Mouse (Mus musculus) lung, postnatal 10 days (tissue): ENCODE measurements around the gene Cul4a.
"Not testable (repeated sequence)": the region's sequence is repeated elsewhere in the genome, so short reads cannot be mapped to it uniquely, and the experiment has no call there.

Experiments used
- DNase-seq: peaks from one replicate; pipeline ENCODE4 v3.0.0; 2021

The Cul4a gene

DNA sequence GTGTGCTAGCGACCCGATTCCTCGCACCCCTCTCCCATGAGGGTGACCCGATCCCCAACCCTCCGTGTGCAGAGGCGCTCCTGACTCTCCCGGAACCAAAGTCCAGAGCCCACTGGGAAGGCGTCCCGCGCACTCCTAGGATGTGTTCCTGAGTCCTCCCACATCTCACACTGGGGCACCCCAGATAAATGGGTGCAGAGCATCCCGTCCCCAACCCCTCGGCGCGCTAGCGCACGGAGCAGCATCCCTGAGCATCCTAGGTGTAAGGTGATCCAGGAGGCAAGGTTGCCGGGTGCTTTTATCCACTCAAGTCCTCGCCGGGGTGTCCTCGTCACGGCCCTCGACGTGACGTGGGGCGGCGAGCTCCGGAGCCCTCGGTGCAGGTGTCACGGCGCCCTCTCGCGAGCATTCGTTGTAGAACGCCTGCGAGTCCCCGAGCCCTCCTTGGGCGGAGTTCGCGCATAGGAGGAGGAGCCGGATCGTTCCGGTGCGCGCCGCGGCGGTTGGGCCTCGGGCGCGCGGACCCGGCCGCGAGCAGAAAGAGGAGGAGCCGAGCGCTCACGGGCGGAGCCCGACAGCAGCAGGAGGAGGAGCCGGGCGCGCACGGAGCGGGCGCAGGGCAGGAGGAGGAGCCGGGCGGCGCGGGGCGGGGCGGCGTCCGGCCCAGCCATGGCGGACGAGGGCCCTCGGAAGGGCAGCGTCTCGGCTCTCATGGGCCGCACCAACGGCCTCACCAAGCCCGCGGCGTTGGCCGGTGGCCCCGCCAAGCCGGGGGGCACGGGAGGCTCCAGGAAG is at the start of gene Cul4a, which contains the start of gene Pcid2:
Cul4a (plus strand) TSS at position 535 of the 795 bp plus-strand sequence.
Pcid2 (minus strand) TSS at position 373 of the 795 bp plus-strand sequence.
- peak; percentile 98 for DNase-seq

DNA sequence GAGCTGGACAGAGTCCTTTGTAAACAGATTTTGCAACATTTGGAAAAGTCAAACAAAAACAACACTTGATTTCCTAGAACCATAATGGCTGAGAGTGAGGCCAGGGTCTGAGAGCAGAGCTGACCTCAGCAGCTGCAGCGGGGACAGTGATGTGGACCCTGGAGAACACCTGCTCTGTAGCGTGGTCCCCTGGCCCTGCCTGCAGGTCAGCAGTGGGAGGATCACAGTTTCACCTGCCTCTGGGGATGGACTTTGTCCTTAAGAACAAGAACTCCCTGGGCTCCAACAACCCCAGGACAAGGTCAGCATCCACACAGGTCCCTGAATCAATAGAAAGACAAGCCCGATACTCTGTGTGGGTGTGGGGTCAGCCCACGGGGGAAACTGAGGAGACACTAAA is 48.1 kb upstream of the Cul4a start:
- DNase-seq = no peak

DNA sequence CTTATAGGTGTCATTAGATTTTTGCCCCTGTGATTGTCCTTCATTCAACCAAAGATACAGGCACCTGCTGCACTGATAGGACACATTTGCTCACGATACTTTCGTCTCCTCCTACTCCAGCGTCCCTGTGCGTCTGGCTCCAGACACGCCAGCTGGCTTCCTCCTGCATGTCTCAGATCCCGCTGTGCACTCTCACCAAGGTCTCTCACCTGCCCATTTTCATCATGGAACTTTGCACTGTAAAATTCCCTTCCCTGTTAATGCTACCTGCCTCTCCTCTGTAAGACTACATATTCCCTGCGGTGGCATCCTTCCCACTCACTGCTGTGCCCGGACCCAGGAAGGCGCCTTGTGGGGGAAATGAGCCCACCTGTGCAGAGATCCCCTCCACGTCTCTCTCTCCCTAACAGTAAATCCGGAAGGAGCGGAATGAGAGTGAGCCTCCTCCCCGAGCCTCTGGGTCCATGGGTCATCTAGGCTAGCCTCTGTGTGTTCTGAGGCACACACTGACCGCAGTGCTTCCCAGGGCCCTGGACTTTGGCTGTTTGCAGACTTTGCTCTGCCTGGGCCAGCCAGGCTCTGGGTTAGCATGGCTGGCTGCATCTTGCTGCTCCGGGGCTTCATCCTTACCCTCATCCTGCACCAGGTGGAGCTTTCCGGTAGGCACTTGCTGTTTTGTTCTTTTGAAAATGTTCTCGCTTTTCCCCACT is 44.8 kb upstream of the Cul4a start, which contains the start of gene Proz:
Proz (plus strand) TSS at position 474 of the 710 bp plus-strand sequence.
- DNase-seq = no peak

DNA sequence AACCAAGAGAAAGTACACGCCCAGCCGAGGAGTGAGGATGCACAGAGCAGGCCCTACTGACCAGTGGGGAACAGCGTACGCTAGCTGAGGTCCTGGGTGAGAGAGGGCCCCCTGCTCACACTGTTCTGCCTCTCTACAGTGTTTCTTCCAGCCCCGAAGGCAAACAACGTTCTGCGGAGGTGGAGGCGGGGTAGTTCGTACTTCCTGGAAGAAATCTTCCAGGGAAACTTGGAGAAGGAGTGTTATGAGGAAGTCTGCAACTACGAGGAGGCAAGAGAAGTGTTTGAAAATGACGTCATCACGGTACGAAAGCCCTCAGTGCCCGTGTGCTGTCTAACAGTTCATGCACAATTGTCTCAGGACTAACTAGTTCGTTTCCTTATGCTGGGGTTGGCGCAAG is 42.3 kb upstream of the Cul4a start:
- DNase-seq = peak; percentile 33

DNA sequence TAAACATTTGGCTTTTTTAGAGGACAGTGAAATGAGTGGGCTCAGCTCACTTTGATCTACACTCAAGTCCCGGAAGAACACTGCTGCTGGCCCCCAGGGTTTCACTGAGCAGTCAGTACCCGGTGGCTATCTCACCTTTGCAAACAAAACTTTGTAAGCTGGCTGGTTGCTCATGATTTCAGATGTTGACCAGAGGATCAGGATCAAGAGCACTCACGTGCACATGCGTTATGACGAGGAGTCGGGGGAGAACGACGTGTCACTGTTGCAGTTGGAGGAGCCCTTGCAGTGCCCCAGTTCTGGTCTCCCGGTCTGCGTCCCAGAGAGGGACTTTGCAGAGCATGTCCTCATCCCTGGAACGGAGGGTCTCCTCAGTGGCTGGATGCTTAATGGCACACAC is 32.2 kb upstream of the Cul4a start:
- no peak for DNase-seq

DNA sequence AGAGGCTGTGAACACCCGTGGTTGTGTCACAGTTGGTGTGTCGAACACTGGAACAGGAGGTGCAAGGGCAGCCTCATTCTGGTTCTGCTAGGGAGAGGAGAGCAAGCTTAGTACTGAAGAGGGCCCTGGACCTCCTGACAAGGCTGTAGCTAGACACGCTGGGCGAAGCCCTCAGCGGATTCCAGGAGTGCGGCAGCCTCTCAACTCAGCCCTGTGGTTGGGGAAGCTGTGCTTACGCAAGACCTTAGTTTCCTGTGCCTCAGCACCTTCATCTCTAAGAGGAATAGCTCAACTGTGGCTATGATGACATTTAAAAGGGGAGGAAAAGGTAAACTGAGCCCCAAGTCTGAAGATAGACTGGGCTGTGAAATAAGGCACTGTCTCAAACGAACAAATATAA is 30.4 kb upstream of the Cul4a start:
- DNase-seq = peak; percentile 27

DNA sequence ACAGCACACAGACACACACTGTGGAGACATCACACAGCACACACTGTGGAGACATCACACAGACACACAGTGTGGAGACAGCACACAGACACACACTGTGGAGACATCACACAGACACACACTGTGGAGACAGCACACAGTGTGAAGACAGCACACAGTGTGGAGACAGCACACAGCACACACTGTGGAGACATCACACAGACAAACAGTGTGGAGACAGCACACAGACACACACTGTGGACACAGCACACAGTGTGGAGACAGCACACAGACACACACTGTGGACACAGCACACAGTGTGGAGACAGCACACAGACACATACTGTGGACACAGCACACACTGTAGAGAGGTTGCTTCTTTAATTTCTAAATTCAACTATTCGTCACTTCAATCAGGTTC is 29.8 kb upstream of the Cul4a start:
- not testable (repeated sequence) for DNase-seq

DNA sequence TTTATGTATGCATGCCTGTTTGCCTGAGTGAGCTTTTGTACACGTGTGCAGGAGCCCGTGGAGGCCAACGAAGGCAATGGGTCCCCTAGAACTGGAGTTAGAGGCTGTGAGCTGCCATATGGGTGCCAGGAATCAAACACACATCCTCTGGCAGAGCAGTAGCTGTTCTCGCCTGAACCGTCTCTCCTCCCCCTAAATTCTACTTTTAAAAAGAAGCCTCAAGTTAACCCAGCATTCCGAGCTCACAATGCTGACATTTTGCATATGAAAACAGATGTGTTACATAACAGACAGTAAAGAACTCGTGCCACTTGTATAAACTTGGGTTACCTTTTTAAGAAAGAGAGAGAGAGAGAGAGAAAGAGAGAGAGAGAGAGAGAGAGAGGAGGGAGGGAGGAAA is 27.9 kb upstream of the Cul4a start:
- DNase-seq = no peak

DNA sequence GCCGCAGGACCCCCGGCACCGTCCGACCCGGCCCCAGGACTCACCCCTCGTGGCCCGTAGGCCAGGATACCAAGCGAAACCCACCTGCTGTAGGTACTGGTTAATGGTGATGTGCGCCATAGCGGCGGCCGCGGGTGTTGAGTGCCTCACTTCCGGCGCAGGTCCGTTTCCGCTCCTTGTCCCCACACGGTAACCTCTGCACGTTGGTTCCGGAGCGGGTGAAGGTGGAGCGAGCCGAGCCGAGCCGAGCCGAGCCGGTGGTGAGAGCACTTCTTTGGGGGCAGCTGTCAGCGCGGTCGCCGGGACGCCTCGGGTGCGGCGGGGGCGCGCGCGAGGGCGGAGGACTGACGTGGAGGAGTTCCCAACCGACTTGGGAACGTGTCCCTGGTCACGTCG is 732 bp upstream of the Cul4a start:
- DNase-seq = peak; percentile 95

DNA sequence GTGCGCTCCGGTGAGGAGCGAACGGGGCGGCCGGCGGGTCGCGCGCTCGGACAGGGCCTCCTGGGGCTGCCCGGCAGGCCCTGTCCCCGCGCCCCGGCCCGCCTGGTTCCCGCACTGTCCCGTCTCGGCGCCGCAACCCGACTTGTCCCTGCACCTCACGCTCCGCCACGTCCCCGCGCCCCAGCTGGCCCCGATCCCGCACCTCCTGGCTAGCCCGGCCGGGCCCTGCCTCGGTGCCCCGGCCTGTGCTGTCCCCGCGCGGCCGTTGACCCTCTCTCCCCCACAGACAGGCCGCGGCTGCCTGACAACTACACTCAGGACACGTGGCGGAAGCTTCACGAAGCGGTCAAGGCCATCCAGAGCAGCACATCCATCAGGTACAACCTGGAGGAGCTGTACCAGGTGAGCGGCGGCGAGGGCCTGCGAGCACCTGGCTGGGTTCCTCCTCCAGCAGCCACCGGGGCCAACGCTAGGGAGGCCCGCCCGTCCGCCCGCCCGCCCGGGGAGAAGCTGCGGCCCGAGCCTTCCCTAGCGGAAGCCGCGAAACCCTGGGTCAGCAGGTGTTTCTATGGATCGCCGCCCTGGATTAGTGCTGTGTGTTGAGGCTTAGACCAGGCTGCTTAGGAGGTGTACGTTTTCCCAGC is 609 bp downstream of the Cul4a start:
- peak; percentile 65 for DNase-seq

DNA sequence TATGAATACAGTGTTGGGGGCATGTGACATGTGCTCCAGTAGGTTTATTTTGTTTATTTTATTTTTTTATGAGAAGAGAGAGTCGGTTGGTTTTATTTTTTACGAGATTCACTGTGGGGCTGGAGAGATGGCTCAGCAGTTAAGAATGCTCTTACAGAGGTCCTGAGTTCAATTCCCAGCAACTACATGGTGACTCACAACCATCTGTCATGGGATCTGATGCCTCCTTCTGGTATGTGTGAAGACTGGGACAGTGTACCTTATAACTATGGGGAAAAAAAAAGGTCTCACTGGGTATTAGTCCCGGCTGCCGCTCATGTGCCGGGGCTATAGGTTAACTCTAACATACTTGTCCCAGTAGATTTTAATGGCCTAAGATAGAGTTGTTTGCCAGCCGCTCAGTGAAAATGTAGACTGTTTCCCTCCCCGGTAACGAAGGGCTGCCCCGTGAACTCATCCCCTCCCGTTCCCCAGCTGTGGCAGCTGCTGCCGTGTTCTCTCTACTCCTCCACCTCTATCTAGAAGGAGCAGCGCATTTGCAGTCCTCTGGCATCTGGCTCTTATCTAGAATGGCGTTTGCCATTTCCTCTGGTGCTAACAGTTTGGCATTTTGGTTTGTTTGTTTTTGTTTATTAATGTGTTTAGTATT is 2.7 kb downstream of the Cul4a start:
- DNase-seq = no peak

DNA sequence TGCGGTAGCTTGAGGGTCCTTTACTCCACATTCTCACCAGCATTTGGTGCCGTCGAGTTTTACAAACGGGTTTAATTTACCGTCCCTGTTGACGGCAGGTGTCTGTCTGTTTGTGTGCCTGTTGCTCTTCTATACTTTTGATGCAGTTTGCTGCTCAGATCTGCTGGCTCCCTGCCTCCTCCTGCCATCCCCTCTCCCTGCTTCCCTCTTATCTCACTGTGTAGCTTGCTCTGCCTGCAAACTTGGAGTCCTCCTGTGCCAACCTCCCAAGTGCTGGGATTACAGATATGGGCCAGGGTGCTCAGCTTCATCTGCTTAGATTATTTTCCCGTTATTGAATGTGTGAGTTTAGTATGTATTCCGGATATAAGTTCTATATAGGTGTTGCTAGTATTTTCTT is 3.5 kb downstream of the Cul4a start:
- no peak for DNase-seq

DNA sequence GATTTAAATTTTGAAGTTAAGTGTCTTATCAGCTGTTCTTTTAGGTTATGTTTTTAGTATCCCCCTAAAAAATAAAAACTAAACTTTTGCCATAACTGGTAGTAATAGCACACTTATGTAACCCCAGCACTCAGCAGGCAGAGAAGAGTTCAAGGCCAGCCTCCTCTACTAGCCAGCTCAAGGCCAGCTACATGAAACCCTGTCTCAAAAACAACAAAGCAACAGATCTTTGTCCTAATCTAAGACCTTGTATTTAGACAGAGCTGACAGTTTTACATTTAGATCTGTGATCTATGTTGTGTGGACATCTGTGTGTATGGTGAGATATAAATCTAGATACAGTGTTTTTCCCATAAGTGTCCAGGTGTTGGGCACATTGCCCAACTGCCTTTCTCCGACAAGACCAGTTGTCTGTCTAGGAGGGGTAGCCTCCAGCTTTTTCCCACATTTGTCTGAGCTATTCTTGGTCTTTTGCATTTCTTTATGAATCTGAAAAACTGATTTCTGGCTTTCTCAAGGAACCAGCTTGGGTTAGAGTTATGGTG is 4.1 kb downstream of the Cul4a start:
- DNase-seq = no peak

DNA sequence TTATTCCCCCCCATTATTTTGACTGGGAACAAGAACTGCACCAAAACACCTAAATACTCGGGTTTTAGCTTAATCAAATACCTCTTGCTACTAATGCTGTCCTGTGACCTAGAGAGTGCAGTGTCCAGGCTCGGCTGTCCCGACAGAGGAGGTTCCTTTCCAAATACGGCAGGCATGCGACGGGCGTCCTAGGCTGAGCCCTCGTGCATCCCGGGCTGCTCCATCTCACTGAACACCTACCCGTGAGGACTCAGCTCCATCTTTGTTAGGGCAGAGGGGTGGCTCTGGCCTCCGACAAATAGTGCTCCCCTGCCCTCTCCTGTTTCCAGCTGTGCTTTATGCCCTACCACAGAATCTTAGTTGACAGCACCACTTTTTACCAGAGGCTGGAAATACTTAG is 6.5 kb downstream of the Cul4a start:
- no peak for DNase-seq

DNA sequence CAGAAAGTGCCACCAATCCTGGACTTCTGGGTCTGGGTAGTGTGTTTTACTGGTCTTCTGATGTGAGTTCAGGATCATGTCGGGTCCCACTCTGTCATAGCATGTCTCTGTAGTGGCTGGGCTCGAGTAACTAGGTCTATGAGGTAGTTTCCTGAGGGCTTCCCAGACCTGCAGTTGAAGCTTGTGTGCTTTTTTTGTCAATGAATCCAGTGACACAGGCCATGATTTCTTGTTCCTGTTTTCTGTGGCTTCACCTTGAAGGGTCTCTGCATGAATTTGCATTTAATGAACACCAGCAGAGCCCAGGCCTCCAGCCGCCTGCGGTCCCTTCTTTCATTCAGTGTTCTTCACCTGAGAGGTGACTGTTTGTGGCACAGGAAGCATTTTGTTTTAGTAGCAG is 7.8 kb downstream of the Cul4a start:
- DNase-seq = no peak

DNA sequence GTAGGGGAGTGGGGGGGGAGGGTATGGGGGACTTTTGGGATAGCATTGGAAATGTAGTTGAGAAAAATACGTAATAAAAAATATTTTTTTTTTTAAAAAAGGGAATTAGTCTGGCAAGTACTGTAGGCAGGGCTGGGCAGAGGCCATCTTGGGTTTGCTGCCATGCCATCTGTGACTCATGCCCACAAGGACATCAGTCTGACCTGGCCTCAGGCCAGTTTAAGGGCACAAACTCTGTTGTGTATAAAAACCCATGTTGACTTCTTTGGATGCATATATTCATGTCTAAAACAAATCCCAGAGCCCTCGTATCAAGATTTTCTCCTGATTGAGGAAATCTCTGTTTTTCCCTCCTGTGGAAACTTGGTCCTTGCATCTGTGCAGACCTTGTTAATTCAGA is 11.7 kb downstream of the Cul4a start:
- DNase-seq = no peak

DNA sequence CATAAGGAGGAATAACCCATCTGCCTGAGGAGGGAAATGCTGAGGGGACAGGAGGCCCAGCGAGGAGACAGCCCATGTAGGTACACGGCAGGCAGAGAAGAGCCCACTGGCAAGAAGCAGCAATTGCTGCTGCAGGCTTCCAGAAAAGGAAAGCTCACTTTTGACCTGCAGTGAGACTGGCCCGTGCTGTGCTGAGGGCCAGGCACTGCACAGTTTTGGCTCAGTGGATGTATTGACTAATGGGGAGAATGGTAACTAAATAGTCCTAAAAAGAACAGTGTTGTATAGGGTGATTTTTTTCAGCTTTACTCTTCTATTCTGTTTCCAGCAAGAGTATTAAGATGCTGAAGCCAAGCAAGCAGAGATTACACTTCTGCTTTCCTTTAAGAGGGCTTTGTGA is 13.1 kb downstream of the Cul4a start:
- no peak for DNase-seq

DNA sequence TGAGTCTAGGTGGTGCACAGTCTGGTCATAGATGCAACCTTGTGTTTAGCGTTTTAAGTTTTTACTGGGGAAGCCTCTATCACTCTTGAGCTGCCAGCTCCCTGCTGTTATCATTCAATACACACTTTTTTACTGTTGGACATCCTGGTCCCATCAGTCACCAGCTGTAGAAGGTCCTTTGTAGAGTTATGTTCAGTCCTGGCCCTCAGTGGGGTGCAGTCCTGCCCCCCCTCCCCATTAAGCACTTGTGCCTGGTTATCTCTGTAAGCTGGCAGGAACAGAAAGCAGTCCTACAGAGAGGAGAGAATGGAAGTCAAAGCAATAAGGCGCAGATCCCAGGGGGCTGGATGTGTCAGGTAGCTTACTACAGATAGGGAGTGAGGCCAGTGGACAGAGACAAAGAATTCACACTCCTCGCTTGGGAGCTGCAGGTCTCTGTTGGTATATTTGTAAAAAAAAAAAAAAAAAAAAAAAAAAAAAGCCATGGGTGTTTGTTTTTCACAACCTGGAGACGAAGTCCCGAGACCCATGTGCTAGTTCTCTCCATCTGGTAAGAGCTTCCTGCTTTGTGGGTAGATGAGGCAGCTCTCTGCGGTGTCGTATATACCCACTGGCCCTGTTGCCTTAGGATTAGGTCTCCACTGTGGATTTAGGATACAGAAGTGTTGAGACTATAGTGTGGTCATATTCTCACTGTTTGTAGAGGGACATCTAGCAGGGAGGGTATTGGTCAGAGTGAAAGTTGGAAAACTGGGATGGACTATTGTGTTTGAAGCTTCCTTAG is 15.7 kb downstream of the Cul4a start:
- DNase-seq = no peak

DNA sequence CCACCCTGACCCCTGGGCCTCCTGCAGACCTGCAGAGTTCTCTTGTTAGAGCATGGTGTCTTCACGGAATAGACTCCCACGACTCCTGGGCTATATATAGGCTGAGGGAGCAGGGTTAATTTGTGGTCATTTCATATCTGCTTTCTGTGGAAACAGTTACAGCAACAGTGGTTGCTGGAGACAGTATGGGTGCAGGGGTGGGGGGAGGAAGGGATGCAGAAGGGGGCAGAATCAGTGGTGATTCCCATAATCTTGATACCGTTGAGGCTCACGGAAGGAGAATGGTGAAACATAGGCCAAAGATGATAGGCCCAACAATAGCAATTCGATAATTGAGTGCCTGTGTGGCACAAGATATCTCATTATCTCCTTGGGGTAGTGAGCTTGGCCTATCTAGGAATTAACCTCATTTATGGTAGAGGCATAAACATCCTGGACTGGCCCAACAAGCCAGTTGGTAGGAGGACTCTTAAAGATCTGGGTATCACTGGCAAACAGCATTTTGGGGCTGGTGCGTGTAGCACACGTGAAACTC is 17.5 kb downstream of the Cul4a start:
- DNase-seq = no peak

DNA sequence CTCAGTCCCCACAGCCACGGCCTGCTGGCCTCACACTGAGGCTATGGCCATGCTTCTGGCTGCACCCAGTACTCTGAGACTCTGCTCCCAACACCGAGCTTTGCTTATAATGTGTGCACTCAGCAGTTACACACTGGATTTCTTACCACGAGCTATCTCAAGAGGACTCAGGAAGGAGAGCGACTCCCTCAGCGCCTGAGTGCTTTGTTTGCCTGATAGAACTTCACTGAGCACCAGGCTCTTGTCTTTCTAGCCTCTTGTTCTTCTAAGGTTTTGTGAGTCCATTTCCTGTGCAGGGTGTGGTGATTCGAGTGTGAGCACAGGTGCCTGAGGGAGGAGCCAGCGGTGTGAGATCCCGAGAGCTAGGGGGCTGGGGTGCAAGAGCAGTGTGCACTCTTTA is 19.5 kb downstream of the Cul4a start:
- no peak for DNase-seq

DNA sequence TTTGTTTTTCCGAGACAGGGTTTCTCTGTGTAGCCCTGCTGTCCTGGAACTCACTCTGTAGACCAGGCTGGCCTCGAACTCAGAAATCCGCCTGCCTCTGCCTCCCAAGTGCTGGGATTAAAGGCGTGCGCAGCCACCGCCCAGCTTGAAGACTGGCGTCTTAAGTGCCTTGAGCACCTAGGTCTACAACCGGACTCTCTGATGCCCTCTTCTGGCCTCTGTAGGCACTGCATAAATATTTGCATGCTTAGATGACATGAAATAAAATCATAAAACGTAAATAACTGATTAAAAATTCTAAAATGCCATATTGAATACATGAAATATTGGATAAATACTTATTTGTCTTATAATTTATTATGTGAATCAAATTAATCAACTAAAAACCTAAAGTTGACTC is 26.8 kb downstream of the Cul4a start:
- DNase-seq = peak; percentile 69

DNA sequence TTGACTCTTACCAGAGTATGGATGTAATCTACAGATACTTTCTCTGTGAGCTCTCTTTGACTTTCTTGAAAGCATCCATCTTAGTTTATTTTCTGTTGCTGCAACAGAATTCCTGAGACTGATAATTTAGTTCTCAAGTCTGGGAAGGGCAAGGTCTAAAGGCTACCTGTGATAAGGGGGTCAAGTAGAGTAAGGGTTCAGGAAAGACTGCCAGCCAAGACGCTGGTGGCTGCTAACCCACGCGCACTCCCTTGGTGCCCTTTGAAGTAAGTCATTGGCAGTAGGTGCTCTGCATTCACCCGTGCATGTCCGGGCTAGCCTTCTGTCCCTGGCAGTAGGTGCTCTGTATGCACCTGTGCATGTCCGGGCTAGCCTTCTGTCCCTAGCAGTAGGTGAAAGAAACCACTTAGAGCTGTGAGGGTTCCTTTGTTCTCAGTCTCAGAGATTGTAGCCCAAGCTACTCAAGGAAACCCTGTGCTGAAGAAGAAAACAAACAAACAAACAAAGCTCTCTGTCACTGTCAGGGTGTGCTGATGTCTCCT is 34.3 kb downstream of the Cul4a start:
- no peak for DNase-seq
